Mouse (Mus musculus) stomach, postnatal 0 days (tissue): ENCODE measurements around the gene Dennd4b. TPM values are rescaled to one million over a fixed set of nuclear protein-coding genes. Genes with fewer than 3 reads are reported as not detected.

Source experiments
- ATAC-seq: fragments of 200-750 bp; cut with Nextera tagmentation; 2 replicates; pipeline ENCODE4 v1.8.0; 2017; ENCODE audit not compliant: low FRiP score, low TSS enrichment
- DNase-seq: peaks from one replicate; pipeline ENCODE4 v3.0.0-alpha.2; 2016; ENCODE audit warnings: low spot score
- H3K27ac ChIP-seq: fragments of 300-500 bp; sonication (generic); replicated peaks from 2 replicates; pipeline ENCODE4 v1.5.1; 2014; ENCODE audit warnings: mild to moderate bottlenecking, control low read depth
- H3K27me3 ChIP-seq: fragments of 300-500 bp; sonication (generic); 2 replicates; pipeline ENCODE4 v1.6.1; 2014; ENCODE audit warnings: low read length; ENCODE audit not compliant: control insufficient read depth, insufficient read depth
- H3K36me3 ChIP-seq: fragments of 300-500 bp; sonication (generic); 2 replicates; pipeline ENCODE4 v1.6.1; 2014; ENCODE audit warnings: low read length, mixed read lengths; ENCODE audit not compliant: control insufficient read depth, insufficient read depth
- H3K4me1 ChIP-seq: fragments of 300-500 bp; sonication (generic); replicated peaks from 2 replicates; pipeline ENCODE4 v1.6.1; 2014; ENCODE audit warnings: antibody characterized with exemption; ENCODE audit not compliant: control insufficient read depth, insufficient read depth
- H3K4me2 ChIP-seq: fragments of 300-500 bp; sonication (generic); replicated peaks from 2 replicates; pipeline ENCODE4 v1.6.1; 2014; ENCODE audit warnings: low read depth, mild to moderate bottlenecking, control low read depth, moderate library complexity
- H3K4me3 ChIP-seq: fragments of 300-500 bp; sonication (generic); 2 replicates; pipeline ENCODE4 v1.5.1; 2014; ENCODE audit warnings: low read depth, low read length, control low read depth
- H3K9ac ChIP-seq: fragments of 300-500 bp; sonication (generic); 2 replicates; pipeline ENCODE4 v1.6.1; 2014; ENCODE audit warnings: mild to moderate bottlenecking, low read length, control low read depth, mixed read lengths
- H3K9me3 ChIP-seq: fragments of 300-500 bp; sonication (generic); 2 replicates; pipeline ENCODE4 v1.6.1; 2016; ENCODE audit warnings: low read length; ENCODE audit not compliant: control insufficient read depth
- CTCF ChIP-seq: IDR thresholded peaks from 2 replicates; pipeline ENCODE4 v1.5.1; 2016; ENCODE audit warnings: antibody characterized with exemption, low read depth, mild to moderate bottlenecking, moderate library complexity
- EP300 ChIP-seq: optimal IDR thresholded peaks from 2 replicates; pipeline ENCODE3; 2016; ENCODE audit warnings: antibody characterized with exemption
- WGBS: fragments of 180-500 bp; shearing (Covaris S2); extraction: QIAGEN DNeasy Blood & Tissue Kit; methylation state at CpG from one replicate; pipeline ENCODE4 v1.1.7; 2014; 5-methylcytosine and 5-hydroxymethylcytosine counted together
- polyA plus RNA-seq: library from polyadenylated mRNA; unstranded; fragments of >200 nt; fragmentation: Nextera tagmentation; extraction: Ambion mirVana; gene quantifications from 2 replicates; pipeline ENCODE4 v1.2.1, GENCODE M21; 2015

Gene Dennd4b
- polyA plus RNA-seq, 1 experiment from 2014 or later = 0.95 TPM

- TF ChIP-seq EP300 (no peak), CTCF (no peak)
- WGBS = 85% methylated on average over 4 of the region's 4 CpGs
- no peak for DNase-seq
- Histone ChIP-seq H3K9ac (no peak overlapping the region), H3K36me3 (no peaks in the 10 kb centered on the region), H3K27ac (no peak overlapping the region), H3K9me3 (no peaks in the 10 kb centered on the region), H3K4me1 (no peaks in the 10 kb centered on the region), H3K4me2 (no peak overlapping the region), H3K4me3 (no peak overlapping the region), H3K27me3 (no peaks in the 10 kb centered on the region)
- ATAC-seq = no peak
Observed at GRCm38 (mm10) chr3:90222455-90222854, 42.5 kb upstream of the Dennd4b start.

GRCm38 (mm10) chr3:90222941-90223340 lies 42.0 kb upstream of the Dennd4b start:
- no peak for ATAC-seq
- Histone ChIP-seq H3K4me3 (no peak overlapping the region), H3K9ac (no peak overlapping the region), H3K36me3 (no peaks in the 10 kb centered on the region), H3K27me3 (no peaks in the 10 kb centered on the region), H3K4me1 (no peaks in the 10 kb centered on the region), H3K4me2 (no peak overlapping the region), H3K9me3 (no peaks in the 10 kb centered on the region), H3K27ac (no peak overlapping the region)
- DNase-seq = no peak
- no peak for TF ChIP-seq CTCF
- TF ChIP-seq EP300 = no peak
- WGBS = 72% methylated on average over 3 of the region's 3 CpGs

- 77% methylated on average over 10 of the region's 10 CpGs for WGBS
- Histone ChIP-seq H3K36me3 (no peaks in the 10 kb centered on the region), H3K9ac (no peak overlapping the region), H3K4me1 (no peaks in the 10 kb centered on the region), H3K4me2 (no peak overlapping the region), H3K27me3 (no peaks in the 10 kb centered on the region), H3K4me3 (no peak overlapping the region), H3K9me3 (no peaks in the 10 kb centered on the region), H3K27ac (no peak overlapping the region)
- DNase-seq (no peak), ATAC-seq (no peak)
- TF ChIP-seq EP300 (no peak), CTCF (peak; percentile 34; the same call in 1 of the 2 replicates)
Observed at GRCm38 (mm10) chr3:90224331-90224730, 40.7 kb upstream of the Dennd4b start.

GRCm38 (mm10) chr3:90231075-90231474 lies 33.9 kb upstream of the Dennd4b start:
- DNase-seq = no peak
- no peak for TF ChIP-seq EP300
- no peak for TF ChIP-seq CTCF
- peaks cover 9% of the 10 kb centered on the region for H3K36me3 ChIP-seq
- peak overlapping the region; percentile 63 for H3K4me2 ChIP-seq
- no peaks in the 10 kb centered on the region for H3K9me3 ChIP-seq
- H3K27ac ChIP-seq = peak overlapping the region; percentile 93; the same call in 1 of the 2 replicates
- 0 out of 2 replicates have a peak overlapping the region, but pooled peaks have one; percentile 23 for H3K9ac ChIP-seq
- no peaks in the 10 kb centered on the region for H3K4me1 ChIP-seq
- no peaks in the 10 kb centered on the region for H3K27me3 ChIP-seq
- no peak for ATAC-seq
- peak overlapping the region; percentile 77 for H3K4me3 ChIP-seq
- 13% methylated on average over 8 of the region's 8 CpGs for WGBS

- DNase-seq (peak; percentile 95), ATAC-seq (peak; percentile 97)
- H3K27ac ChIP-seq = peak within 1 kb of the TSS; percentile 93
- WGBS = under 1% methylated on average over 61 of the region's 61 CpGs
- peaks cover 9% of the 10 kb centered on the region for H3K36me3 ChIP-seq
- no peaks in the 10 kb centered on the region for H3K4me1 ChIP-seq
- peak within 1 kb of the TSS; percentile 77 for H3K4me3 ChIP-seq
- H3K9me3 ChIP-seq = no peaks in the 10 kb centered on the region
- peak within 1 kb of the TSS; percentile 78 for H3K9ac ChIP-seq
- TF ChIP-seq EP300 = no peak
- TF ChIP-seq CTCF = no peak; the same call in 1 of the 2 replicates
- peak within 1 kb of the TSS; percentile 63 for H3K4me2 ChIP-seq
- H3K27me3 ChIP-seq = no peaks in the 10 kb centered on the region
Observed at GRCm38 (mm10) chr3:90231507-90232333, 33.3 kb upstream of the Dennd4b start, which contains the start of gene Jtb. Jtb (plus strand) TSS chr3:90231597.

- Histone ChIP-seq H3K4me3 (no peak overlapping the region), H3K9me3 (no peaks in the 10 kb centered on the region), H3K4me1 (peaks cover 7% of the 10 kb centered on the region; the same call in 1 of the 2 replicates), H3K4me2 (no peak overlapping the region), H3K27me3 (no peaks in the 10 kb centered on the region), H3K36me3 (peaks cover 4% of the 10 kb centered on the region; the same call in 1 of the 2 replicates), H3K27ac (0 out of 2 replicates have a peak overlapping the region, but pooled peaks have one; percentile 4), H3K9ac (no peak overlapping the region)
- ATAC-seq (no peak), DNase-seq (no peak)
- no peak for TF ChIP-seq EP300
- no peak for TF ChIP-seq CTCF
- WGBS = 89% methylated on average over 2 of the region's 2 CpGs
Observed at GRCm38 (mm10) chr3:90241251-90241650, 23.7 kb upstream of the Dennd4b start.
